ENCODE assay signal across 8 mouse cellular contexts in genomic region chr11:104550406-104550974, GRCm38 (mm10). TPM values are rescaled to one million over a fixed set of nuclear protein-coding genes. Genes with fewer than 3 reads are reported as not detected.
A peak's percentile ranks its signal among the peaks of the same experiment; 100 is the strongest.
DNase-seq lines count a peak whose midpoint lies in the region; ATAC-seq lines count a peak whose summit lies in the region.

TSS of gene Cdc27 (minus strand) at chr11:104550620.
TSS of gene Myl4 (plus strand) at chr11:104550663.

- intact Hi-C loops in left cerebral cortex, postnatal 14 days (cut with DNase I), result no loop called here

- H3K4me2 ChIP-seq in intestine, embryonic 14.5 days (ENCODE audit: low read length), result peak within 1 kb of the TSS; percentile 72

- peak; percentile 99 to 100 for DNase-seq in adrenal gland, adult 18-20 months (ENCODE audit: low spot score in 2 of 2)
- peak; percentile 99 for DNase-seq in embryo, embryonic 11 days
- DNase-seq in gastrocnemius, postnatal 25 days, result peak; percentile 94
- DNase-seq in intestine, embryonic 14.5 days (ENCODE audit: low spot score), result peak; percentile 100
- peak; percentile 100 for DNase-seq in left cerebral cortex, postnatal 14 days (ENCODE audit: low spot score in 2 of 2)
- peak; percentile 100 for DNase-seq in mesoderm, embryonic 11.5 days (ENCODE audit: low read depth, low spot score)
- DNase-seq in right cerebral cortex, postnatal 36 days (ENCODE audit: low spot score in 2 of 2), result peak; percentile 98 to 99
- DNase-seq in yolk sac, embryonic 10.5 days (ENCODE audit: low spot score), result peak; percentile 99

- H3K27me3 ChIP-seq in intestine, embryonic 14.5 days (replicated peaks; ENCODE audit: control insufficient read depth, insufficient read depth, low read length), result no peaks in the 10 kb centered on the region

- H3K36me3 ChIP-seq in intestine, embryonic 14.5 days (ENCODE audit: control insufficient read depth, insufficient read depth, low read length), result peaks cover 2% of the 10 kb centered on the region; the same call in 1 of the 2 replicates

- peak; percentile 96 for ATAC-seq in intestine, embryonic 14.5 days (replicated peaks; ENCODE audit: low FRiP score, low TSS enrichment, low read depth)

- under 1% methylated on average over 35 of the region's 35 CpGs for WGBS in intestine, embryonic 14.5 days

- peak within 1 kb of the TSS; percentile 91 for H3K27ac ChIP-seq in intestine, embryonic 14.5 days (ENCODE audit: low read depth)

- no peaks in the 10 kb centered on the region for H3K9me3 ChIP-seq in intestine, embryonic 14.5 days (ENCODE audit: control insufficient read depth, low read length)

- H3K9ac ChIP-seq in intestine, embryonic 14.5 days (ENCODE audit: low read length), result peak within 1 kb of the TSS; percentile 98

- peaks cover 14% of the 10 kb centered on the region for H3K4me1 ChIP-seq in intestine, embryonic 14.5 days (replicated peaks; ENCODE audit: control insufficient read depth, insufficient read depth, low read length)

- H3K4me3 ChIP-seq in intestine, embryonic 14.5 days (ENCODE audit: low read depth, low read length), result peak within 1 kb of the TSS; percentile 91

RNA-seq across cellular contexts. Expression of gene Cdc27, which starts in this region (rescaled TPM):
- total RNA-seq in adrenal gland, adult 18-20 months (2021), result 10 to 100 TPM; 60.3 to 63.1 TPM
- total RNA-seq in gastrocnemius, postnatal 25 days (2021), result 10 to 100 TPM; 24.5 to 25.0 TPM
- 41.8 and 47.2 TPM in 2 replicates for polyA plus RNA-seq in intestine, embryonic 14.5 days (2014; fragmentation: Nextera tagmentation; extraction: Ambion mirVana)
- 10 to 100 TPM; 59.6 to 67.6 TPM for total RNA-seq in left cerebral cortex, postnatal 14 days (2021)

RNA-seq across cellular contexts. Expression of gene Myl4, which starts in this region (rescaled TPM):
- total RNA-seq in adrenal gland, adult 18-20 months (2021), result 1 to 10 TPM; 3.6 to 4.3 TPM
- 10 to 100 TPM in 1 of 2 experiments, 1 to 10 TPM in 1; 9.0 to 10.6 TPM for total RNA-seq in gastrocnemius, postnatal 25 days (2021)
- 5.8 and 6.2 TPM in 2 replicates for polyA plus RNA-seq in intestine, embryonic 14.5 days (2014; fragmentation: Nextera tagmentation; extraction: Ambion mirVana)
- total RNA-seq in left cerebral cortex, postnatal 14 days (2021), result 10 to 100 TPM; 22.9 to 27.2 TPM

Comparison
In these comparisons a context has a peak if more than half of its experiments do, and no peak if none do; other contexts are left out.
1. Peak in every context shown above with its lines: DNase-seq, ATAC-seq, H3K4me3 ChIP-seq and H3K27ac ChIP-seq.